Mouse (Mus musculus) stomach, postnatal 0 days (tissue): ENCODE results near the gene Gpank1.

ENCODE experiments used
- CTCF ChIP-seq: IDR thresholded peaks from 2 replicates; pipeline ENCODE4 v1.5.1; 2016; ENCODE audit warnings: antibody characterized with exemption, low read depth, mild to moderate bottlenecking, moderate library complexity
- EP300 ChIP-seq: optimal IDR thresholded peaks from 2 replicates; pipeline ENCODE3; 2016; ENCODE audit warnings: antibody characterized with exemption

GRCm38 (mm10) chr17:35162730-35163129, 41.5 kb downstream of the Gpank1 start:
- TF ChIP-seq EP300, result no peak
- no peak for TF ChIP-seq CTCF
